Mouse (Mus musculus): ENCODE data around the gene Palld.

Palld gene

GRCm38 (mm10) chr8:61682902-61683301 is 219.6 kb downstream of the Palld start:
- no peak for DNase-seq

GRCm38 (mm10) chr8:61681217-61681616 is 221.3 kb downstream of the Palld start:
- no peak for DNase-seq

GRCm38 (mm10) chr8:61677227-61677626 is 225.3 kb downstream of the Palld start:
- peak in 1 of 2 experiments; percentile 11 for DNase-seq

- DNase-seq, result no peak
Observed at GRCm38 (mm10) chr8:61671151-61671550, 231.3 kb downstream of the Palld start.

- DNase-seq, result no peak
Observed at GRCm38 (mm10) chr8:61670376-61670775, 232.1 kb downstream of the Palld start.

- DNase-seq, result no peak
Observed at GRCm38 (mm10) chr8:61666919-61667318, 235.6 kb downstream of the Palld start.

- no peak for DNase-seq
Observed at GRCm38 (mm10) chr8:61665021-61665420, 237.5 kb downstream of the Palld start.

- DNase-seq, result no peak
Observed at GRCm38 (mm10) chr8:61664162-61664561, 238.3 kb downstream of the Palld start.

- no peak for DNase-seq
Observed at GRCm38 (mm10) chr8:61662829-61663228, 239.7 kb downstream of the Palld start.

- no peak for DNase-seq
Observed at GRCm38 (mm10) chr8:61661611-61662010, 240.9 kb downstream of the Palld start.

- no peak for DNase-seq
Observed at GRCm38 (mm10) chr8:61660961-61661360, 241.5 kb downstream of the Palld start.

- no peak for DNase-seq
Observed at GRCm38 (mm10) chr8:61651955-61652354, 250.5 kb downstream of the Palld start.

- DNase-seq, result no peak
Observed at GRCm38 (mm10) chr8:61646195-61646835, 256.2 kb downstream of the Palld start.

- no peak for DNase-seq
Observed at GRCm38 (mm10) chr8:61645642-61646041, 256.8 kb downstream of the Palld start.

- DNase-seq, result no peak
Observed at GRCm38 (mm10) chr8:61643215-61643614, 259.3 kb downstream of the Palld start.

- no peak for DNase-seq
Observed at GRCm38 (mm10) chr8:61642358-61642847, 260.1 kb downstream of the Palld start.

GRCm38 (mm10) chr8:61639596-61639995 is 262.9 kb downstream of the Palld start:
- no peak for DNase-seq

GRCm38 (mm10) chr8:61639008-61639407 is 263.5 kb downstream of the Palld start:
- DNase-seq, result no peak

GRCm38 (mm10) chr8:61637736-61638135 is 264.8 kb downstream of the Palld start:
- DNase-seq, result no peak

- DNase-seq, result no peak
Observed at GRCm38 (mm10) chr8:61634811-61635210, 267.7 kb downstream of the Palld start.

GRCm38 (mm10) chr8:61632331-61632730 is 270.2 kb downstream of the Palld start:
- no peak for DNase-seq

GRCm38 (mm10) chr8:61629631-61629968 is 272.9 kb downstream of the Palld start:
- DNase-seq, result no peak

- DNase-seq, result no peak
Observed at GRCm38 (mm10) chr8:61628938-61629630, 273.4 kb downstream of the Palld start.

GRCm38 (mm10) chr8:61626246-61626952 is 276.1 kb downstream of the Palld start:
- DNase-seq, result no peak
